Comparison of ENCODE assay signal across 43 mouse cellular contexts in the genomic region with DNA sequence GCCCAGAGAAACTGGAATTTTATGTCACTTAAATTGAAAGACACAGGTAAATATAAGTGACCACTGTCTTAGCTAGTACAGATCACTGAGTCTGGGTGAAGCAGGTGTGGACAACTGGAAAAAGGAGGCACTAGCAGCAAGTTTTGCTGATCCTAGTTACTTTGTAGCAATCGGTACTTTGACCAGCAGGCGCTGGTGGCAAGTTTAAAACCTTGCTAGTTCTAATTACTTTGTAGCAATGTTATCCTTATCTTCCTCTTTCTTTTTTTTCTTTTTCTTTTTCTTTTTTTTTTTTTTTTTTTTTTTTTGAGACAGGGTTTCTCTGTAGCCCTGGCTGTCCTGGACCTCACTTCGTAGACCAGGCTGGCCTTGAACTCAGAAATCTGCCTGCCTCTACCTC. TPM values are rescaled to one million over a fixed set of nuclear protein-coding genes. Genes with fewer than 3 reads are reported as not detected.
"Had no signal": no experiment of that assay in that cellular context is flagged by ENCODE, and none has a peak within 500 bp of the region (broad histone marks: within the 10 kb centered on the region; RNA-seq: fewer than 3 reads in every experiment).

No protein-coding gene starts in this region.

- H3K9ac ChIP-seq: heart, embryonic 12.5 days; heart, embryonic 13.5 days; heart, embryonic 15.5 days; hindbrain, embryonic 12.5 days; hindbrain, embryonic 13.5 days; hindbrain, embryonic 14.5 days; hindbrain, embryonic 15.5 days; intestine, embryonic 15.5 days; kidney, embryonic 15.5 days had no signal

- H3K4me1 ChIP-seq: heart, embryonic 10.5 days; heart, embryonic 12.5 days; heart, embryonic 13.5 days; heart, embryonic 15.5 days; hindbrain, embryonic 10.5 days; hindbrain, embryonic 12.5 days; hindbrain, embryonic 13.5 days; hindbrain, embryonic 15.5 days; intestine, embryonic 15.5 days had no signal

- DNase-seq: heart, postnatal 10 days; heart, postnatal 14 days; heart, postnatal 36 days; heart, postnatal 4 days; kidney, adult 11 months; kidney, adult 18-20 months; kidney, adult 2 months; kidney, adult 8-10 months; kidney, adult 9 months; kidney, postnatal 10 days; kidney, postnatal 14 days; kidney, postnatal 36 days; kidney, postnatal 4 days; layer of hippocampus, adult 9-11 months; layer of hippocampus, postnatal 36 days had no signal

- H3K36me3 ChIP-seq: heart, embryonic 10.5 days; heart, embryonic 12.5 days; heart, embryonic 13.5 days; heart, embryonic 15.5 days; hindbrain, embryonic 10.5 days; hindbrain, embryonic 12.5 days; hindbrain, embryonic 13.5 days; hindbrain, embryonic 15.5 days; intestine, embryonic 15.5 days; kidney, embryonic 15.5 days had no signal

- H3K27ac ChIP-seq: heart, embryonic 10.5 days; heart, embryonic 13.5 days; heart, embryonic 15.5 days; hindbrain, embryonic 10.5 days; hindbrain, embryonic 12.5 days; hindbrain, embryonic 13.5 days; hindbrain, embryonic 14.5 days; hindbrain, embryonic 15.5 days; hindbrain, postnatal 0 days; intestine, embryonic 15.5 days; kidney, embryonic 15.5 days; kidney, postnatal 0 days; layer of hippocampus, adult 2 months had no signal

- H3K9me3 ChIP-seq: heart, embryonic 10.5 days; heart, embryonic 12.5 days; heart, embryonic 13.5 days; heart, embryonic 15.5 days; hindbrain, embryonic 10.5 days; hindbrain, embryonic 12.5 days; hindbrain, embryonic 13.5 days; hindbrain, embryonic 15.5 days; intestine, embryonic 15.5 days; kidney, embryonic 15.5 days had no signal

- H3K27me3 ChIP-seq: hindbrain, embryonic 15.5 days; intestine, embryonic 15.5 days had no signal

- H3K4me3 ChIP-seq: heart, embryonic 10.5 days; heart, embryonic 12.5 days; heart, embryonic 13.5 days; heart, embryonic 15.5 days; hindbrain, embryonic 10.5 days; hindbrain, embryonic 12.5 days; hindbrain, embryonic 13.5 days; hindbrain, embryonic 15.5 days; intestine, embryonic 15.5 days; kidney, embryonic 15.5 days; layer of hippocampus, adult 2 months had no signal

RNA-seq across cellular contexts. Expression of a gene that starts 4.4 kb away (rescaled TPM):
- total RNA-seq: heart, postnatal 10 days; heart, postnatal 14 days; heart, postnatal 25 days; heart, postnatal 36 days; heart, postnatal 4 days; hematopoietic stem cell, adult 5-6 weeks; hindbrain, postnatal 0 days; layer of hippocampus, adult 2 months; layer of hippocampus, postnatal 10 days; layer of hippocampus, postnatal 25 days; layer of hippocampus, postnatal 36 days; left cerebral cortex, adult 18-20 months had no signal
- polyA plus RNA-seq: heart, embryonic 11.5 days; heart, embryonic 12.5 days; heart, embryonic 13.5 days; heart, embryonic 14.5 days; heart, embryonic 15.5 days; heart, postnatal 0 days; hindbrain, embryonic 10.5 days; hindbrain, embryonic 13.5 days; hindbrain, embryonic 14.5 days; hindbrain, embryonic 16.5 days; inflammation-experienced regulatory T-cells, adult 6 months; intestine, embryonic 15.5 days; intestine, postnatal 0 days; kidney, adult 2 months; kidney, embryonic 14.5 days; kidney, embryonic 15.5 days; kidney, embryonic 16.5 days; kidney, postnatal 0 days; large intestine, adult 2 months had no signal

RNA-seq across cellular contexts. Expression of a gene that starts 17.5 kb away (rescaled TPM):
- total RNA-seq: heart, postnatal 10 days; heart, postnatal 25 days; heart, postnatal 36 days; heart, postnatal 4 days; hematopoietic stem cell, adult 5-6 weeks had no signal
- polyA plus RNA-seq: heart, embryonic 10.5 days; heart, embryonic 11.5 days; heart, embryonic 12.5 days; heart, embryonic 13.5 days; heart, embryonic 14.5 days; heart, postnatal 0 days; inflammation-experienced regulatory T-cells, adult 6 months; kidney, embryonic 14.5 days; kidney, embryonic 15.5 days; kidney, embryonic 16.5 days had no signal
